Mouse (Mus musculus): ENCODE measurements at regions not wholly inside any gene's neighbourhood (a gene's known extent, or its start where the extent isn't known, plus 50 kb on each side); places are given as distances from the start of the nearest gene placed in this dataset.
A peak's percentile ranks its signal among the peaks of the same experiment; 100 is the strongest.

DNA sequence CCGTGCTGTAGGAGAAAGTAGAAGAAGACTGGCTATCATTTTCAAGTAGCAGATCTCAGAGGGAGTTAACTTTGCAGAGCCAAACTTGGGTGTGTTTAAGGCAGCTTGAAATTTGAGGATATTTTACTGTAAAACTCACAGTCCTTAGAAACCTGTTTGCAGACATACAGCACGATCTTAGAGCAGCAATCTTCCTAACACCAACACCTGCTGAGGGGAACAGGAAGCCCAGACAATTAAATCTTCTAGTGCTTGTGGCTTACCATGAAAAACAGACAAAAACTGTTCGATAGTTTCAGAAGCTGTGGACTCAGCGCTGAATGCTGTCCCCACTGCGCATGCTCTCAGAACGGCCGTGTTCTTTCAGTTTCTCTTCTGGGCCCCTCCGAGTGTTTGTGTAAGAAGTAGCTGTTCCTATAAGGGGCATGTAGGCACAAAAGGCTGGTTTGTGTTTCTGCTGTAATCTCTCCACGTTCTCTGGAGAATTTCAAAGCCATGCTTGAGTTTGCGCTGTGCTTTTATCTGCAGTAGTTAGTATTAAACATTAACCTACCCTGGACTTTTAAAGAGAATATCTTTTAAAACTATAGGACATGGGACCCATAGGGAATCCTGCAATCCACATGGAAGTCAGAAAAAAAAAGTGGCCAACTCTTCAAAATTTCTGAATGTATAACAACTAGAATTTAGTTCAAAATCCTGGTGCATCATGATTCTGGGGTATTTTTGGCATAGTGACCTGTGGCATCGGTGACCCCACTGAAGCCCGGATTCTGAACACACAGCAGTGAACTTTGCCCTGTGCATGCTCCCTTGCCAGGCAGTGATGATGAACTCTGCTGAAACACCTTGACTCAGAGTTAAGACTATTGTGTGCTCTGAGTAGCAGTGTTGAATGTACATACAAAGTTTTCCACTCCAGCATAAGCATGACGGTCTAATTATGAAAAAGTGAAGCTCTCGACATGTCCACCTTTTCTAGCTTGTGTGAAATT is 584.4 kb downstream of the Etnk1 start:
- DNase-seq (ENCODE audit: extremely low read depth), result peak; percentile 92
- H3K9ac ChIP-seq (ENCODE audit: insufficient read depth, low read depth), result peak overlapping the region; percentile 74
- in situ Hi-C loops (cut with MboI; ENCODE audit: low pct_ligation_motif_present, low pct_unique_long_range_greater_than_20kb, low sequenced_read_pairs), result no loop called here
- peak overlapping the region; percentile 15 to 54 (median 47) for H3K4me3 ChIP-seq (replicated peaks in 1 of 3; ENCODE audit: low read depth in 2 of 3, low read length in 2 of 3, poor library complexity in 1 of 3)
- no peaks in the 10 kb centered on the region for H3K27me3 ChIP-seq (replicated peaks)
- H3K9me3 ChIP-seq (replicated peaks; ENCODE audit: low read length), result no peaks in the 10 kb centered on the region
- peaks cover 3 to 12% of the 10 kb centered on the region in 2 experiments; a peak in 3 of 4 replicates for H3K4me1 ChIP-seq (ENCODE audit: control insufficient read depth in 1 of 2, insufficient read depth in 2 of 2)
- no peaks in the 10 kb centered on the region for H3K36me3 ChIP-seq (replicated peaks in 1 of 2; ENCODE audit: control insufficient read depth in 1 of 2, insufficient read depth in 1 of 2, low read length in 1 of 2)
- no peaks in the 10 kb centered on the region for H3K79me2 ChIP-seq (replicated peaks; ENCODE audit: control insufficient read depth, extremely low read depth, insufficient read depth, poor library complexity, severe bottlenecking)
- peak overlapping the region; percentile 63 for H3K4me2 ChIP-seq (ENCODE audit: insufficient read depth, low read depth, poor library complexity, severe bottlenecking)
- dilution Hi-C loops (cut with MboI; ENCODE audit: extremely low pct_ligation_motif_present, extremely low pct_unique_long_range_greater_than_20kb, low sequenced_read_pairs), result no loop called here
- no peak overlapping the region for H3K27ac ChIP-seq (ENCODE audit: insufficient read depth, low read depth)
- TF ChIP-seq NELFE (IDR thresholded peaks at IDR 0.05; ENCODE audit: low read depth, low read length) (peak; percentile 53; the same call in 1 of the 2 replicates), ZNF384 (IDR thresholded peaks at IDR 0.05; ENCODE audit: low read depth, low read length) (no peak), POLR2A (IDR thresholded peaks at IDR 0.05; ENCODE audit: low read depth, low read length) (peak; percentile 68), ZKSCAN1 (IDR thresholded peaks at IDR 0.05; ENCODE audit: borderline replicate concordance, low read depth, low read length) (no peak), GABPA (IDR thresholded peaks at IDR 0.05; ENCODE audit: insufficient replicate concordance, low read depth, low read length) (no peak), USF1 (IDR thresholded peaks at IDR 0.05; ENCODE audit: low read depth, low read length) (no peak), MEF2A (IDR thresholded peaks at IDR 0.05; ENCODE audit: borderline replicate concordance, low read depth, low read length) (0 out of 2 replicates have a peak, but pooled peaks have one; percentile 9), KAT2A (IDR thresholded peaks at IDR 0.05; ENCODE audit: insufficient replicate concordance, low read length) (0 out of 2 replicates have a peak, but pooled peaks have one; percentile 12), POLR2AphosphoS2 (IDR thresholded peaks at IDR 0.05; ENCODE audit: low read depth, low read length) (no peak), SMC3 (IDR thresholded peaks at IDR 0.05; ENCODE audit: low read depth, low read length) (no peak), ZC3H11A (IDR thresholded peaks at IDR 0.05; ENCODE audit: low read depth, low read length) (no peak), CHD2 (IDR thresholded peaks at IDR 0.05; ENCODE audit: low read length) (no peak), ETS1 (conservative IDR thresholded peaks at IDR 0.05; ENCODE audit: low read depth, low read length) (no peak; the same call in 1 of the 2 replicates), CHD1 (IDR thresholded peaks at IDR 0.05; ENCODE audit: low read depth, low read length) (no peak), PAX5 (IDR thresholded peaks at IDR 0.05; ENCODE audit: low read length) (no peak), UBTF (IDR thresholded peaks at IDR 0.05; ENCODE audit: low read depth, low read length) (no peak), ZMIZ1 (IDR thresholded peaks at IDR 0.05; ENCODE audit: low read depth, low read length) (no peak), MAX (IDR thresholded peaks at IDR 0.05; ENCODE audit: low read length) (0 out of 2 replicates have a peak, but pooled peaks have one; percentile 62), SIN3A (IDR thresholded peaks at IDR 0.05; ENCODE audit: low read length) (peak; percentile 67; the same call in 1 of the 2 replicates), RCOR1 (conservative IDR thresholded peaks at IDR 0.05; ENCODE audit: low read depth, low read length) (0 out of 2 replicates have a peak, but pooled peaks have one; percentile 39), HCFC1 (IDR thresholded peaks at IDR 0.05; ENCODE audit: low read depth, low read length) (peak; percentile 36; the same call in 1 of the 2 replicates), ELF1 (IDR thresholded peaks at IDR 0.05; ENCODE audit: low read depth, low read length) (no peak), RAD21 (IDR thresholded peaks at IDR 0.05; ENCODE audit: low read depth, low read length) (no peak), E2F4 (IDR thresholded peaks at IDR 0.05; ENCODE audit: insufficient replicate concordance, low read depth, low read length) (no peak), EP300 (IDR thresholded peaks at IDR 0.05; ENCODE audit: low read length) (no peak; the same call in 1 of the 2 replicates), IRF4 (IDR thresholded peaks at IDR 0.05; ENCODE audit: low read depth, low read length) (peak; percentile 76), BHLHE40 (IDR thresholded peaks at IDR 0.05; ENCODE audit: low read depth, low read length) (0 out of 2 replicates have a peak, but pooled peaks have one; percentile 13), JUND (conservative IDR thresholded peaks at IDR 0.05; ENCODE audit: low read depth, low read length) (no peak), MXI1 (IDR thresholded peaks at IDR 0.05; ENCODE audit: low read depth, low read length) (peak; percentile 62; the same call in 1 of the 2 replicates), USF2 (conservative IDR thresholded peaks at IDR 0.05; ENCODE audit: low read depth, low read length) (no peak), CTCF (conservative IDR thresholded peaks at IDR 0.05 in 1 of 2, IDR thresholded peaks at IDR 0.05 in 1 of 2; ENCODE audit: low read depth in 2 of 2, low read length in 2 of 2) (no peak), MYC (IDR thresholded peaks at IDR 0.05; ENCODE audit: low read depth, low read length) (no peak), NRF1 (IDR thresholded peaks at IDR 0.05; ENCODE audit: low read depth, low read length) (peak; percentile 94), MAFK (IDR thresholded peaks at IDR 0.05; ENCODE audit: insufficient replicate concordance, low read length) (no peak), MAZ (IDR thresholded peaks at IDR 0.05; ENCODE audit: low read depth, low read length) (no peak), TCF12 (IDR thresholded peaks at IDR 0.05; ENCODE audit: low read depth, low read length) (peak; percentile 50; the same call in 1 of the 2 replicates), JUN (IDR thresholded peaks at IDR 0.05; ENCODE audit: insufficient read depth, low read depth, low read length) (no peak)

Data from CH12.LX (cell line).